Mouse (Mus musculus): ENCODE data around the gene Bckdhb. TPM values are rescaled to one million over a fixed set of nuclear protein-coding genes. Genes with fewer than 3 reads are reported as not detected.
A peak's percentile ranks its signal among the peaks of the same experiment; 100 is the strongest.
"Not testable (repeated sequence)": the region's sequence is repeated elsewhere in the genome, so short reads cannot be mapped to it uniquely, and the experiment has no call there.

Bckdhb gene
- total RNA-seq (2021) = 100 to 1,000 TPM in 1 of 2 experiments, 10 to 100 TPM in 1; 92.4 to 100 TPM

DNA sequence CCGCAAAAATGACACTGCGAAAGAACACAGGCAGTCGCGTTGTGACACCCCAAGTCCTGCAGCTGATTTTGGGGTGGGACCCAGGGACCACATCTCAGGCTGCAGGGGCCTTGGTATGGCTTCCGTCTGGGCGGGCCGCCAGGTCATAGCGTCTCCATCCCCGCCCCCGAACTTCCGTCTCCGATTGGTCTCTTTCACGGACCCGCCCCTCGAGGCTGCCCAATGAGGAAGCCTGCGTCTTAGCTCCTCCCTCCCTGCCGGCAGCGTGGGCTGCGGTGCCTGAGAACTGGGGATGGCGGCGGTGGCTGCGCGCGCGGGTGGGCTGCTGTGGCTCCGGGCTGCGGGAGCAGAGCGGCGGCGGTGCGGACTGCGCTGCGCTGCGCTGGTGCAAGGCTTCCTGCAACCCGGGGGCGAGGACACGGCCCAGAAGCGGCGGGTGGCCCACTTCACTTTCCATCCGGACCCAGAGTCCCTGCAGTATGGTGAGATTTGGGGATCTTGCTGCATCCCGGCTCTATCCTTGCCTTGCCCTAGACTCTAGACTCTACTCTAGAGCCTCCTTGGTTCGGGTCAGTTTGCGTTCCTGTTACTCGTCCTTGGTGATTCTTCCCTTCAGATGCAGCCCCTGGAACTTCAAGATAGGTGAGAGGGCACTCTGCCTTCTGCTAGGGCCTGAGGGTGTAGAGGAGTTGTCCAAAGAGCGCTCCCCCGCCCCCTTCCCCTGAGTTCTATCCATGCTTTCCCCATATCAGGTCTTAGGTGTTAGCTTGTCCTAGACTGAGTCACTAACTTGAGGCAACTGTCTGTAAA, at the start of gene Bckdhb:
Gene Bckdhb, plus strand, starts transcription at position 268 of the 810 bp plus-strand sequence.
- peak; percentile 93 for DNase-seq (ENCODE audit: low spot score)
- intact Hi-C loops (cut with DNase I) = no loop called here

DNA sequence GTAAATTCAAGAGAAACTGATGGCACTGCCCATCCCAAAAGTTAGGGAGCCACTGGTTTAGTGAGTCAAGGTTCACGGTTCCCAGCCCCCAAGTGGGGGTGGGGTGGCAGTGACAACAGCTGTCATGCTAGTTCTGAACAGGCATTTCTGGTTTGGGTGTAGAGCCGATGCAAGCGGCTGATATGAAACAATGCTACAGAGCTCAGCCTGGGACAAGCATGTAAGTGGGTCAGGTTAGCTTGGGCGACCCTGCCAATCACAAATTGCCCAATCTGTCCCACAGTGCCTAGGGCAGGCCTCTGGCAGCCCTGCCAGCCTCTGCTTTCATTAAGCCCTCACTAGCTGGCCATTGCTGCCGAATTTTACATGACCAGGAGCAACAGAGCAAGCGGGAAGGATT, 42.8 kb upstream of the Bckdhb start:
- no peak for DNase-seq (ENCODE audit: low spot score)
- intact Hi-C loops (cut with DNase I) = no loop called here

DNA sequence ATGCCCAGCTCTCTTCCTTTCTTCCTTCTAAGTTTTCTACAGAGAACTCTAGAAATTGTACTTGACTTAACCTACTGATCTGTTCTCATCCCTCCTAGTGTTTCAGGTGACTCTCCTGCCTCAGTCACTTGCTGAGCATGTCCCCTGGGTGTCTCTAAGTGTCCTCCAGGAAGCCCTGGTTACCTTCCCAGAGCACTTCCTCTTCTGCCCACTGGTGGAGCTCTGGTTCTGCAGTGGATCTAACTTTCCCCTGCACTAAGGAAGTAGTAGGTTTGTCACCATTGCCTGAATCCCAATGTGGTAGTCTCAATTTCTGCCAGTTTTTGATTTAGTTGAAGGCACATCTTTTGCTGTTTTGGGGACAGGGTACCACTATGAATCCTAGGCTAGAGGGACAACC, 38.8 kb upstream of the Bckdhb start:
- intact Hi-C loops (cut with DNase I) = no loop called here
- no peak for DNase-seq (ENCODE audit: low spot score)

DNA sequence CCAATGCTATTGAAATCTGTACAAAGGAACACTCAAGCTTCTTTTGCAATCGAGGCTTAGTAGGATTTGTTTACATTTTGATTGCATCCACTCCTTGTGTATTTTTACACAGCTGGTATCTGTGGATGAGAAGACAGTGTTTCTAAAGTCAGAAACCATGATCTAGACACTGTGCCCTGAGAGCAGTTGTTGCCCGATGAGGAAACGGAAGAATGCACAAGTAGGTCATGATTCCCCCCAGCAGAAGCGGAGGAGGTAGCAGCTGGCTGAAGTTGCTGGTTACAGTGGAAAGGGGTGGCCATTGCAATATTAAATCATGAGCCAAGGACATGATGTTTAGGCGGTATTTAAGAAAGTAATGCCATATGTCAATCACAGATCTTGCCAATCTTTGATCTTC, 36.7 kb upstream of the Bckdhb start:
- no peak for DNase-seq (ENCODE audit: low spot score)
- intact Hi-C loops (cut with DNase I) = no loop called here

DNA sequence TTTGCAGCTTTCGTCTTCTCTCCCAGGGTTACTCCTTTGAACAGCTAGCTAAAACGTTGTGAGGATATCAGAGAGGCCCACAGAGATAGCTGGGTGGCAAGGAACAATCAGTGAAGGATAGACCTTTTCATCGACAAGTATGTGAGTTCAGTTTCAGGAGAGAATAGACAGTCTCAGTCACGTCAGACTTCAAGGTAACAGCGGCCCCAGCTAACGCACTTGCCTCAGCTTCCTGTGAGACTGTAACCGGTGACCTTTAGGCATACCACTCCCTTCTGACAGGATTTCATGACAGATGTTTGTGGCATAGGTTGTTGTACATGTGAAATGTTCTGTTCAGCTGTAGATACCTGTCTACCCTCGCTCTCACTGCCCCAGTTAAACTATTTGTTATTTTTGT, 31.9 kb upstream of the Bckdhb start:
- intact Hi-C loops (cut with DNase I) = no loop called here

DNA sequence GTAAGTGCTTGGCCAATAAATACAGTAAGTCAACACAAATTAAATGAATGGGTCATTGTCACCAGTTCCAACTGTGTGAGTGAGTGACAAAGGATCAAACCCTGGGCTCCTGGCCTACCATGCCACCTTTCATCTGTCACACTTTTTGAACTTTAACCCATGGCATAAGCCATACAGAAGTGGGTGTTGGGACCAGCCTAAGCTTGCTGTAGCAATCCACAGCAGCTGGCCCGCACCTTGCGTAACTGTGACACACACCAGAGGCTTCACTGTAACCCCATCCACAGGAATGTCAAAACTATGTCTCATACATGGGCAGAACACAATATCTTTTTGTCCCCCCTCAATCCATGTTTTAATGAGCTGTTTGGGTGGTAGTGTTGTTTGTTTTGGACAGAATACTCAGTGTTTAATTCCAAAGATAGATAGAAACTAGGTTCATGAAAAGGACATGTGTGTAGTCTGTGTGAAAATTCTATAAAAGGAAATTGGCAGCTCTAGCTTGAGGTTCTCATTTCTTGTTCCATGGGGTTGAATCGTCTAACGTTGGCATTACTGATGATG, 31.1 kb upstream of the Bckdhb start:
- intact Hi-C loops (cut with DNase I) = no loop called here
- no peak for DNase-seq (ENCODE audit: low spot score)

More for the DNA sequence above, 31.9 kb upstream of the Bckdhb start:
- DNase-seq (ENCODE audit: low spot score) = no peak

DNA sequence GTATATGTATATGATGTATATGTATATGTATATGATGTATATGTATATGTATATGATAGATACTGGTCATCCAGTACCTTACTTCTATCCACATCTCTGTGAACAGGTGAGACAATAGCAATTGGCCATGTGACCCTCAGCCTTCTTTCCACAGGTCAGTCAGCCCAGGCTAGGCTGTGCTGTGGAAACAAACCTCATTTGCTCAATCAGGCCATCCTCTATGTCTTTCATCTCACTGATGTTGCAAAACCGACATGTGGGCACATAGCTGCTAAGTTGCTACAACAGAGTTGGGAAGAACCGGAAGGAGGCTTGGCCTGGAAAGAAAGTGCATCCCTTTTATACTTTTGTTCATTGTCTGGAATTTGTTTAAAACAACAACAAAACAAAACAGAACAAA, 22.9 kb upstream of the Bckdhb start:
- no peak for DNase-seq (ENCODE audit: low spot score)
- intact Hi-C loops (cut with DNase I) = no loop called here

DNA sequence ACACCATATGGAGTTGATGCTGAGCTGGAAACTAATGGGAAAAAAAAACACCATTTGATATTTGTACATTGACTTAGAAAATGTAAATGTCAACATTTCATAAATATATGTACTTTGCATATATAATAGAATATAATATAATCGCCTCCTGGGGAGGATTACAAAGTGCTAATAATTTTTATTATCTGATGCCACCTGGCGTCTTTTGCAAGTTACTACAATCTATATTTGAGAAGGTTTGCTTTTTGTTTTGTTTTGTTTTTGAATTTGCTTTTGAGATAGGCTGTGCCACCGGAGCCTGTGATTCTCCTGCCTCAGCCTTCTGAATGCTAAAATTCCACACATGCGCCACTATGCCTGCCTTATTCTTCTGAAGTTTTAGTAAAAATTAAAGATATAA, 19.1 kb upstream of the Bckdhb start:
- intact Hi-C loops (cut with DNase I) = loop anchor here (1.0 kb wide), 1 partner anchor 99 kb away; no protein-coding TSS in a partner anchor
- no peak for DNase-seq (ENCODE audit: low spot score)

DNA sequence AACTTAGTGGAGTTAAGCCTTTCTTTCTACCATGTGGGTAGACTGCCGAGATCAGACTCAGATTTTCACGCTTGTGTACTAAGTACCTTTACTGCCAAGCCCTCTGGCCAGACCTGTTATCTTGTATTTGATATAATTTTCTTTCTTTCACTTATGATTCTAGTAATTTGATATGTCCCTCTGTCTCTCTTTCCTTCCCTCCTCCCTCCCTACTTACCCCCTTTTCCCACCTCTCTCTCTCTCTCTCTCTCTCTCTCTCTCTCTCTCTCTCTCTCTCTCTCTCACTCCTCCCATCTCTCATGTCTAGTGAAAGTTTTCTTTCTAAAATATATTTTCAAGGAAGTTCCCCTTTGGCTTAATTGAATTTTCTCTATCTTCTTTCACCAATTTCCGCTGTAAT, 17.9 kb upstream of the Bckdhb start:
- DNase-seq (ENCODE audit: low spot score) = no peak
- intact Hi-C loops (cut with DNase I) = no loop called here

DNA sequence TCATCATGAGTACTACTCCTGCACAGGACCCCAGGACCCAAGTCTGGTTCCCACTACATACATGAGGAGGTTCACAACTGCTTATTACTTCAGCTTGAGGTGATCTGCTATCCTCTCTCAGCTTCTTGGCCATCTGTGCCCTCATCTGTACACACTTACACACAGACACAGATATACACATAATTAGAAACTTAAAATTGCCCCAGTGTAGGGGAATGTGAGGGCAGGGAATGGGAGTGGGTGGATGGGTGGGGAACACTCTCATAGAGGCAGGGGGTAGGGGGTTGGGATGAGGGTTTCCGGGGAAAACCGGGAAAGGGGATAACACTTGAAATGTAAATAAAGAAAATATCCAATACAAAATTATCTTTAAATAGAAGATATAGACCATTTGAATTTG, 15.1 kb upstream of the Bckdhb start:
- no peak for DNase-seq (ENCODE audit: low spot score)
- intact Hi-C loops (cut with DNase I) = no loop called here

DNA sequence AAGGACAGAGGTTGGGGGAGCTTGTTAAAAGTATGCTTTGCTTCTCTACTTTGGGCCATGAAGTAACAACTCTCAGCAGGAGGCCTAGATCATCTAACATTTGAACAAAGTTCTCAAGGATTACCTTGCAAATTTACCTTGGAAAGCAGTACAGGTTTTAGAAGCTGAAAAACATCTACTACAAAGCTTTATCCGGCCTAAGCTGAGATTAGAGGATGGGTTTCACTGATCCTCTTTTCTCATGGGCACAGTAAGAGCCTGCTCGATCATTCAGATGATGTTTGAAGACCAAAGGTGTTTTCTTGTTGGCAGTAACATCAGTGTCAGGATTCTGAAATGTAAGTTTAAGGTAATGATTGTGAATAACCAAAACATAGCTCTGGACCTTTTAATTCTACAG, 14.0 kb upstream of the Bckdhb start:
- no peak for DNase-seq (ENCODE audit: low spot score)
- intact Hi-C loops (cut with DNase I) = no loop called here

DNA sequence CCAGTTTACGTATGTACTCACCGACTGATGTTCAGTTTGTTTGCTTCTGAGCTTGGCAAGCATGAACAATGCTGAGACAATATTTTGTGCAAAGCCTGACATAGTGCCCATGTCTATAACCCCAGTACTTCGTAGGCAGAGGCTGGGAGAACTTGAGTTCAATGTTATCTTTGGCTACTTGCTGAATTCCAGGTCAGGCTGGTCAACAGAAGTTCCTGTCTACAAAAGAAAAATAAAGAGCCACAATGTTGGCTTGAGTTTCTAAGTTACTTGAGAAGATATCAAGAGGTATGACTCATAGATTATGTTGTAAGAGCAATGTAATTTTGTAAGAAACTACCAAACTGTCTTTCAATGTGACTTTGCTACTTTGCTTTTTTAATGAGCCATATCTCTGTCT, 2.9 kb upstream of the Bckdhb start:
- intact Hi-C loops (cut with DNase I) = no loop called here

DNA sequence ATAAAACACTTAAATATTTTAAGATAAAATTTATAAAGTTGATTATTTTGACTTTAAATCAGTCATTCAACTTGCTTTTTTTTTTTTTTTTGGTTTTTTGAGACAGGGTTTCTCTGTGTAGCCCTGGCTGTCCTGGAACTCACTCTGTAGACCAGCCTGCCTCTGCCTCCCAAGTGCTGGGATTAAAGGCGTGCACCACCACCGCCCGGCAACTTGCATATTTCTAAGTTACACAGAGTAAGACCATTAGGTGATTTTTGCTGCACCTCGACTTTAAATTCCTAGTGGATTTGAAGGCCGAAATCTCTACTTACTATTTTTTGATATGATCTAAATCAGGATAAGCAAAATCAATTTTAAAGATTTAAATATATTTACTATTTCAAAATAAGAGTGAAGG, 589 bp upstream of the Bckdhb start:
- intact Hi-C loops (cut with DNase I) = no loop called here
- no peak for DNase-seq (ENCODE audit: low spot score)

More for the DNA sequence above, 2.9 kb upstream of the Bckdhb start:
- DNase-seq (ENCODE audit: low spot score) = no peak

DNA sequence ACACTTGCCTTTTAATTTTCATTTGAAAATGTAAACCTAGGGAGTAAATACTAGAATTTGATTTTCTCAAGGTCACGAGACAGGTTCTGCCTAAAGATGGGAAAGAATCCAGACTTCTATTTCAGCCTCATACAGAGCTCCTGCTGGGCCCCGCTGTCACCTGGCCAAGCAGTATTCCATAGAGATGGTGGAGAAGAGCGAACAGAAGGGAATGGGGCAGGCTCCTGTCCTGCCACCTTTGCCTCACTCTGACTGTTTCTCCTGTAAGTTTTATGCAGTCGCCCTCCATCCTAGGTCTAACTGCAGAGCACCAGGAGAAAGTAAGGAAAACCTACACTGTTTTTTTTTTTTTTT, 720 bp downstream of the Bckdhb start:
- intact Hi-C loops (cut with DNase I) = no loop called here
- DNase-seq (ENCODE audit: low spot score) = no peak

DNA sequence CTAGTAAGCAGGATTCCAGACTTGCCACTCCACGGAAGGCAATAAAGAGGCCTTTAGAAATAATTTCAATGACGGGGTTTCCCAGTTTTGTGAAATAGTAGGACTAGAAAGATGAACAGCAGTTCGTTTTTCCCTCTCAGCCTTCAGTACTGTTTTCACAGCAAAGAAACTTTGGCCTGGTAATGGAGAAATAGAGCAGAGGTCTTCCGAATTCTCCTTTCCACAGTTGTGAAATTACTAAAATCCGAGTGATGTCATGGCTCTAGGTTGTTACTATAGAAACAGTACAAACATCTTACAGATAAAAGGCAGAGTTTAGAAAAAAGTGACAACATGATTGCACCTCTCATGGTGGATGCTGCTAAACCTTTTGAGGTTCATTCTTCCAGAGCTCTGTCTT, 1.4 kb downstream of the Bckdhb start:
- intact Hi-C loops (cut with DNase I) = no loop called here
- DNase-seq (ENCODE audit: low spot score) = no peak

DNA sequence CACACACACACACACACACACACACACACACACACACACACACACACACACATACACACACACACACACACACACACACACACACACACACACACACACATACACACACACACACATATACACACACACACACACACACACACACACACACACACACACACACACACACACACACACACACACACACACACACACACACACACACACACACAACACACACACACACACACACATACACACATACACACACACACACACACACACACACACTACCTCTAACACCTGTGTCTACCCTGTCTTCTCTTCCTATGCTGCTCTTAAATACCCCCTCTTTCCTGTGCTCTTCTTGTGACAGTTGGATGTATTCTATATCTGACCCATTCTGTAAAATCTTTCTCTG, 14.6 kb downstream of the Bckdhb start:
- intact Hi-C loops (cut with DNase I); DNase-seq (ENCODE audit: low spot score): not testable (repeated sequence)

DNA sequence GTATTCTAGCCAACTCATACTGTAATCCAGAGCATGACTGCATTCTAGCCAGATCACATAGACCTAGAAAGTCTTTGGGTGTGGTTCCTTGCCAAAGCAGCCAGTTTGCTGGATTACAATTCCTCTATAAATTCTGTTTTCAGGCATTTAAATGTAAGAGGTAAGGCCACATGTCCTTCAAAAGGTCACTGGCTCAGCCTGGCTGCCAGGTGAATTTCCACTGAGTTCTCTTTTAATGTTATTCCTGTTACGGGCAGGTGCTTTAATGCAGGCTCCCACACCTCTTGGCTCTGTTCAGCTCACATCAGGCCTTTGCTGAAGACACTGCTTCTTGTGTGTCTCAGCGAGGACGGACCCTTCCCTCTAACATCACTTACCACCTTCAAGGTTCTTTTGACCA, 15.1 kb downstream of the Bckdhb start:
- intact Hi-C loops (cut with DNase I) = no loop called here
- DNase-seq (ENCODE audit: low spot score) = no peak

DNA sequence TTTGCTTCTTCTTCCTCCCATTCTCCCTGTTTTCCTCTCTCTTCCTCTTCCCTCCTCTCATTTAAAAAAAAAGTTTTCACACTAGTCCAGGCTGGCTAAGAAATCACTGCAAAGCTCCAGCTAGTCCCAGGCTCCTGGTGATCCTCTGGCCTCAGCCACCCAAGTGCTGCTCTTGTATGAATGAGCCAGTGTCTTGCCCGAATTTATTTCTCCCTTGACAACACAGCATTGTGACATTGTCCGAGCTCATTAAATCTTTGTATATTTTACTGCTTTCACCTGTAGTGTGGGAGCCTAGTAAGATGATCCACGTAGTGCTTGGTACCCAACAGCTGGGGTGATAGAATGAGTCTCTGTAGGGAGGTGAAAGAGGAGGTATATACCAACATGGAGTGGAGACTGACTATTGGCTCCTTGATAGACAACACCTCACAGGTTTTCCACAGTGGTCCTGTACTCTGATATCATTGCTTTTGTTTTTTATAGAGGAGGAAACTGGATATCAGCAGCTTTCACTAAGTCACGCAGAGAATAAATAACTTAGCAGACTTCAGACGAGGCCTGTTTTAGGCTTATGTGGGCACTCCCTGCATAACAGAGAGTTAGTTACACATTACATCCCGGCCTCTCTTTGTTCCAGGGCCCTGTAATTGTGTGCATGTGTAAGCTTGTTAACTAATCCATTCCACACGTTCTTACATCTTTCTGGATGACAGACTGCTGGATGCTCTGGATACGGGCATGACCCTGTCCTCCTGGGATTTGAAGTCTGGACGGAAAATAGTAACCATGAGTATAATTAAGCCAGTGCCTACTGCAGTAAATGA, 15.8 kb downstream of the Bckdhb start:
- DNase-seq (ENCODE audit: low spot score) = no peak
- intact Hi-C loops (cut with DNase I) = no loop called here

DNA sequence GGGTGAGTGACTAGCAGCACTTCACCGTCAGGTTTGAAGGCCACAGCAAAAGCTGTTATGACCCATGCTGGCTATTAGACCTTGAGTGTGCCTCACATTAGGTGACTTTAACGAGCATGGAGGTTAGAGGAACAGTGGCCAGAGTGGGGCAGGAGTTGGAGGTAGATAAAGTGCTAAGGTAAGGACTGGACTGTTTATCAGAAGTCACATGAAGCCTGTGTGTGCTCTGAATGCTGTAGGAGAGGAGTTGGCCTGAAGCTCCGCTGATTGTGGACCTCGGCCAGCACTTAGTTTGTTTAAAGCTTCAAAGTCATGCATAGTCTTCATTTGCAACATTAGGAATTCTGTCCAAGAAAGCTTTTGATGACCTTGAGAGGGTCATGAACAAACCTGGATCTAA, 26.4 kb downstream of the Bckdhb start:
- intact Hi-C loops (cut with DNase I) = loop anchor here (10.0 kb wide), 2 partner anchors 293 to 393 kb away; no protein-coding TSS in a partner anchor
- DNase-seq (ENCODE audit: low spot score) = no peak

DNA sequence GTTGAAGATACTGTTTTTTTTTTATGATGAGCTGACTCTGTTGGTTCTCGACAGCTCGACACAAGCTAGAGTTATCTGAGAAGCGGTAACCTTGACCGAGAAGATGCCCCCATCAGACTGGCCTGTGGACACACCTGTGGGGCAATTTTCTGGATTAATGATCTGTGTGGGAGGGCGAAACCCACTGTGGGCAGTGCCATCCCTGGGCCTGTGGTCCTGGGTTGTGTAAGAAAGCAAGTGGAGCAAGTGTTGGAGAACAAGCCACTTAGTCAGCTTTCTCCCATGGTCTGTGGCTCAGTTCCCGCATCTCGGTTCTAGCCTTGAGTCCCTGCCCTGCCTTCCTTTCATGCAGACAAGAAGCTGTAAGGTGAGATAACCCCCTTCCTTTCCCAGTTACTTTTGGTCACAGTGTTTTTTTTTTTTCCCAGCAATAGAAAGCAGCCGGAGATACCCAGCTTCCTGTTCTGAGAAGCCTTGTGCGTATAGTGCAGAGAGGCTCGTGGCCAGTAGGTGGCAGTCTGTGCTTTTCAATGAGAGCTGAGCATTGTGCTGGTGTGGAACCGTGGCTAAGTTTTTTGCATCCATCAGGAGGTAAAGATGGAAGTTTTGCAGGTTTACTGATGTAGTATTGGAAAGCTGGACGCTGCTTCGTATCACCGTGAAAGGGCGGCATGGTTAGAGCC, 31.8 kb downstream of the Bckdhb start:
- intact Hi-C loops (cut with DNase I) = loop anchor here (5.0 to 10.0 kb wide), 4 partner anchors 288 to 1736 kb away; partner anchors contain the start of gene Tent5a
- peak; percentile 23 for DNase-seq (ENCODE audit: low spot score)

Measured in heart, postnatal 25 days (tissue).